In genomic region chr2:35830966-35831903, GRCm38 (mm10) we compare ENCODE assay signal across 11 mouse cellular contexts.
DNase-seq lines count a peak whose midpoint lies in the region; ATAC-seq and TF ChIP-seq lines count a peak whose summit lies in the region.
"Had no signal": no experiment of that assay in that cellular context is flagged by ENCODE, and none has a peak within 500 bp of the region (broad histone marks: within the 10 kb centered on the region; RNA-seq: fewer than 3 reads in every experiment).

No protein-coding gene starts in this region.

- no peak for TF ChIP-seq CTCF in embryonic fibroblast, embryonic 13.5 days (IDR thresholded peaks at IDR 0.05; ENCODE audit: borderline replicate concordance, insufficient read depth, low read length)
- no peak for TF ChIP-seq CTCF in lung, adult 2 months (IDR thresholded peaks at IDR 0.05; ENCODE audit: insufficient read depth, low read length)

- peak; percentile 13 to 15 for DNase-seq in spleen, postnatal 36 days (ENCODE audit: low spot score in 2 of 2)
- no peak for DNase-seq in spleen, postnatal 10 days (ENCODE audit: low spot score in 2 of 2)
- no peak for DNase-seq in lung, adult 2 months
- no peak for DNase-seq in left cerebral cortex, adult 11 months (ENCODE audit: low spot score)
- DNase-seq: gastrocnemius, postnatal 14 days; layer of hippocampus, adult 9-11 months; right cerebral cortex, postnatal 14 days had no signal

- no peak overlapping the region for H3K4me2 ChIP-seq in hindbrain, embryonic 13.5 days
- H3K4me2 ChIP-seq: embryonic facial prominence, embryonic 15.5 days had no signal

- H3K9me3 ChIP-seq in megakaryocyte, embryonic 14.5 days = peaks cover 11% of the 10 kb centered on the region
- no peaks in the 10 kb centered on the region for H3K9me3 ChIP-seq in hindbrain, embryonic 13.5 days
- H3K9me3 ChIP-seq: embryonic facial prominence, embryonic 15.5 days had no signal

- 0 out of 2 replicates have a peak, but pooled peaks cover 4% of the 10 kb centered on the region for H3K4me1 ChIP-seq in embryonic fibroblast, embryonic 13.5 days (ENCODE audit: control insufficient read depth, insufficient read depth, low read length)
- peaks cover 97% of the 10 kb centered on the region for H3K4me1 ChIP-seq in megakaryocyte, embryonic 14.5 days
- peaks cover 11% of the 10 kb centered on the region; the same call in 1 of the 2 replicates for H3K4me1 ChIP-seq in hindbrain, embryonic 13.5 days (replicated peaks)
- no peaks in the 10 kb centered on the region for H3K4me1 ChIP-seq in lung, adult 2 months (ENCODE audit: control insufficient read depth, insufficient read depth, low read length)

- peak overlapping the region; percentile 70 for H3K27ac ChIP-seq in embryonic fibroblast, embryonic 13.5 days (ENCODE audit: insufficient read depth, low read length)
- no peak overlapping the region for H3K27ac ChIP-seq in hindbrain, embryonic 13.5 days
- H3K27ac ChIP-seq: embryonic facial prominence, embryonic 15.5 days had no signal

- H3K9ac ChIP-seq in hindbrain, embryonic 13.5 days = no peak overlapping the region
- H3K9ac ChIP-seq: embryonic facial prominence, embryonic 15.5 days had no signal

- no peak for ATAC-seq in hindbrain, embryonic 13.5 days (ENCODE audit: low FRiP score)

- 79% methylated on average over 6 of the region's 6 CpGs for WGBS in hindbrain, embryonic 13.5 days
- 52% methylated on average over 6 of the region's 6 CpGs for WGBS in lung, adult 2 months

- H3K27me3 ChIP-seq in megakaryocyte, embryonic 14.5 days (replicated peaks) = no peaks in the 10 kb centered on the region
- no peaks in the 10 kb centered on the region for H3K27me3 ChIP-seq in hindbrain, embryonic 13.5 days
- H3K27me3 ChIP-seq: embryonic facial prominence, embryonic 15.5 days had no signal

- no peak overlapping the region for H3K4me3 ChIP-seq in embryonic fibroblast, embryonic 13.5 days (ENCODE audit: insufficient read depth, low read length)
- H3K4me3 ChIP-seq in megakaryocyte, embryonic 14.5 days (replicated peaks) = peak overlapping the region; percentile 74
- H3K4me3 ChIP-seq in hindbrain, embryonic 13.5 days = no peak overlapping the region
- H3K4me3 ChIP-seq in lung, adult 2 months (replicated peaks; ENCODE audit: extremely low read depth, low read depth, low read length) = no peak overlapping the region
- H3K4me3 ChIP-seq: embryonic facial prominence, embryonic 15.5 days had no signal

- TF ChIP-seq POLR2A in embryonic fibroblast, embryonic 13.5 days (IDR thresholded peaks at IDR 0.05; ENCODE audit: low read depth, low read length) = no peak
- TF ChIP-seq POLR2A in lung, adult 2 months (IDR thresholded peaks at IDR 0.05; ENCODE audit: borderline replicate concordance, extremely low read depth, low read depth, low read length) = no peak

- peaks cover 88% of the 10 kb centered on the region for H3K36me3 ChIP-seq in megakaryocyte, embryonic 14.5 days (replicated peaks; ENCODE audit: low read length)
- no peaks in the 10 kb centered on the region for H3K36me3 ChIP-seq in hindbrain, embryonic 13.5 days
- H3K36me3 ChIP-seq: embryonic facial prominence, embryonic 15.5 days had no signal

Comparison
In these comparisons a context has a peak if more than half of its experiments do, and no peak if none do; other contexts are left out.
1. DNase-seq: peak in spleen, postnatal 36 days (2 of 2); none in spleen, postnatal 10 days (0 of 2), lung, adult 2 months (single experiment) and left cerebral cortex, adult 11 months (single experiment).